Mouse (Mus musculus) limb, embryonic 14.5 days (tissue): ENCODE results near the gene Tcf7l1. TPM values are rescaled to one million over a fixed set of nuclear protein-coding genes. Genes with fewer than 3 reads are reported as not detected.

ENCODE experiments used
- ATAC-seq: fragments of 200-750 bp; cut with Nextera tagmentation; 2 replicates; pipeline ENCODE4 v1.8.0; 2017; ENCODE audit warnings: low read depth, moderate number of reproducible peaks, moderate TSS enrichment; ENCODE audit not compliant: low FRiP score
- DNase-seq: peaks from one replicate; pipeline ENCODE4 v3.0.0-alpha.2; 2015; ENCODE audit warnings: low spot score
- H3K27ac ChIP-seq: fragments of 300-500 bp; sonication (generic); replicated peaks from 2 replicates; pipeline ENCODE4 v1.5.1; 2014; ENCODE audit warnings: low read depth, mild to moderate bottlenecking, low read length, moderate library complexity, mixed read lengths
- H3K27me3 ChIP-seq: fragments of 300-500 bp; sonication (generic); 2 replicates; pipeline ENCODE4 v1.6.1; 2014; ENCODE audit warnings: low read length, mixed read lengths; ENCODE audit not compliant: control insufficient read depth, insufficient read depth
- H3K36me3 ChIP-seq: fragments of 300-500 bp; sonication (generic); 2 replicates; pipeline ENCODE4 v1.6.1; 2014; ENCODE audit warnings: mild to moderate bottlenecking, low read length, moderate library complexity, mixed read lengths; ENCODE audit not compliant: control insufficient read depth, insufficient read depth
- H3K4me1 ChIP-seq: fragments of 300-500 bp; sonication (generic); 2 replicates; pipeline ENCODE4 v1.6.1; 2014; ENCODE audit warnings: antibody characterized with exemption, low read length, mixed read lengths; ENCODE audit not compliant: control insufficient read depth, insufficient read depth
- H3K4me2 ChIP-seq: fragments of 300-500 bp; sonication (generic); replicated peaks from 2 replicates; pipeline ENCODE4 v1.6.1; 2014; ENCODE audit warnings: low read depth, mild to moderate bottlenecking, low read length, moderate library complexity; ENCODE audit not compliant: severe bottlenecking
- H3K4me3 ChIP-seq: fragments of 300-500 bp; sonication (generic); replicated peaks from 2 replicates; pipeline ENCODE4 v1.5.1; 2014; ENCODE audit warnings: low read length
- H3K9ac ChIP-seq: fragments of 300-500 bp; sonication (generic); 2 replicates; pipeline ENCODE4 v1.6.1; 2014; ENCODE audit warnings: mild to moderate bottlenecking, low read depth, low read length, moderate library complexity; ENCODE audit not compliant: severe bottlenecking
- H3K9me3 ChIP-seq: fragments of 300-500 bp; sonication (generic); 2 replicates; pipeline ENCODE4 v1.6.1; 2016; ENCODE audit warnings: low read length; ENCODE audit not compliant: control insufficient read depth
- POLR2A ChIP-seq: fragments of 200-500 bp; IDR thresholded peaks from 2 replicates; pipeline ENCODE4 v1.8.0; 2012; ENCODE audit warnings: inconsistent platforms, mild to moderate bottlenecking, moderate library complexity, borderline replicate concordance; ENCODE audit not compliant: insufficient read depth, insufficient read length; ENCODE audit errors: extremely low read depth
- WGBS: fragments of 180-500 bp; shearing (Covaris S2); extraction: QIAGEN DNeasy Blood & Tissue Kit; methylation state at CpG from one replicate; pipeline ENCODE4 v1.1.7; 2014; 5-methylcytosine and 5-hydroxymethylcytosine counted together
- polyA plus RNA-seq, 2 experiments: library from polyadenylated mRNA; depleted of rRNA in 1 of 2; stranded (reverse) in 1 of 2; unstranded in 1 of 2; fragments of >200 nt; fragmentation: Nextera tagmentation in 1 of 2; extraction: Ambion mirVana in 1 of 2; gene quantifications; 2 replicates each; pipeline versions ENCODE4 v1.2.1 to v1.2.3; 2012 to 2014

Gene Tcf7l1
- polyA plus RNA-seq, 2 experiments, result 47.9 to 78.1 TPM

- Histone ChIP-seq H3K9me3 (no peaks in the 10 kb centered on the region), H3K4me1 (no peaks in the 10 kb centered on the region), H3K36me3 (peaks cover 85% of the 10 kb centered on the region), H3K27ac (no peak overlapping the region), H3K4me2 (no peak overlapping the region), H3K9ac (no peak overlapping the region), H3K27me3 (no peaks in the 10 kb centered on the region), H3K4me3 (no peak overlapping the region)
- 97% methylated on average over 2 of the region's 2 CpGs for WGBS
- TF ChIP-seq POLR2A, result no peak
- DNase-seq (no peak), ATAC-seq (no peak)
These were observed 158.7 kb downstream of the Tcf7l1 start for GRCm38 (mm10) chr6:72630370-72630769.

- Histone ChIP-seq H3K27me3 (no peaks in the 10 kb centered on the region), H3K36me3 (peaks cover 64% of the 10 kb centered on the region), H3K9ac (no peak overlapping the region), H3K4me3 (no peak overlapping the region), H3K4me1 (no peaks in the 10 kb centered on the region), H3K27ac (no peak overlapping the region), H3K9me3 (no peaks in the 10 kb centered on the region), H3K4me2 (no peak overlapping the region)
- TF ChIP-seq POLR2A, result no peak
- no peak for ATAC-seq
- DNase-seq, result no peak
- 93% methylated on average over 16 of the region's 16 CpGs for WGBS
These were observed 161.8 kb downstream of the Tcf7l1 start for GRCm38 (mm10) chr6:72627276-72627675.

- ATAC-seq (no peak), DNase-seq (no peak)
- Histone ChIP-seq H3K9ac (no peak overlapping the region), H3K36me3 (peaks cover 55% of the 10 kb centered on the region), H3K27me3 (no peaks in the 10 kb centered on the region), H3K4me3 (no peak overlapping the region), H3K9me3 (no peaks in the 10 kb centered on the region), H3K4me1 (no peaks in the 10 kb centered on the region), H3K27ac (no peak overlapping the region), H3K4me2 (no peak overlapping the region)
- no peak for TF ChIP-seq POLR2A
- 85% methylated on average over 7 of the region's 7 CpGs for WGBS
These were observed 162.7 kb downstream of the Tcf7l1 start for GRCm38 (mm10) chr6:72626391-72626790.

- DNase-seq (no peak), ATAC-seq (0 out of 2 replicates have a peak, but pooled peaks have one; percentile 30)
- H3K36me3 ChIP-seq, result peaks cover 29% of the 10 kb centered on the region
- H3K9me3 ChIP-seq, result no peaks in the 10 kb centered on the region
- no peak overlapping the region for H3K4me2 ChIP-seq
- H3K27me3 ChIP-seq, result no peaks in the 10 kb centered on the region
- H3K4me3 ChIP-seq, result no peak overlapping the region
- no peak for TF ChIP-seq POLR2A
- WGBS, result 89% methylated on average over 8 of the region's 8 CpGs
- no peaks in the 10 kb centered on the region for H3K4me1 ChIP-seq
- no peak overlapping the region for H3K27ac ChIP-seq
- no peak overlapping the region for H3K9ac ChIP-seq
These were observed 165.2 kb downstream of the Tcf7l1 start for GRCm38 (mm10) chr6:72623661-72624402.

- no peak for TF ChIP-seq POLR2A
- Histone ChIP-seq H3K4me1 (no peaks in the 10 kb centered on the region), H3K4me3 (no peak overlapping the region), H3K27ac (no peak overlapping the region), H3K9me3 (no peaks in the 10 kb centered on the region), H3K36me3 (peaks cover 27% of the 10 kb centered on the region), H3K27me3 (no peaks in the 10 kb centered on the region), H3K9ac (no peak overlapping the region), H3K4me2 (no peak overlapping the region)
- WGBS, result 42% methylated on average over 3 of the region's 3 CpGs
- DNase-seq (no peak), ATAC-seq (no peak)
These were observed 166.1 kb downstream of the Tcf7l1 start for GRCm38 (mm10) chr6:72622917-72623316.
